Mouse (Mus musculus): ENCODE measurements around the gene Lamtor4.

Gene Lamtor4

GRCm38 (mm10) chr5:138291638-138292037 is 36.4 kb downstream of the Lamtor4 start:
- in situ Hi-C loops (cut with MboI, MseI), result no loop called here

GRCm38 (mm10) chr5:138294158-138294557 is 38.9 kb downstream of the Lamtor4 start:
- in situ Hi-C loops (cut with MboI, MseI), result no loop called here

- in situ Hi-C loops (cut with MboI, MseI), result no loop called here
Measured at GRCm38 (mm10) chr5:138299613-138300012, 44.3 kb downstream of the Lamtor4 start.
